Comparison of ENCODE assay signal across 9 mouse cellular contexts in the genomic region with DNA sequence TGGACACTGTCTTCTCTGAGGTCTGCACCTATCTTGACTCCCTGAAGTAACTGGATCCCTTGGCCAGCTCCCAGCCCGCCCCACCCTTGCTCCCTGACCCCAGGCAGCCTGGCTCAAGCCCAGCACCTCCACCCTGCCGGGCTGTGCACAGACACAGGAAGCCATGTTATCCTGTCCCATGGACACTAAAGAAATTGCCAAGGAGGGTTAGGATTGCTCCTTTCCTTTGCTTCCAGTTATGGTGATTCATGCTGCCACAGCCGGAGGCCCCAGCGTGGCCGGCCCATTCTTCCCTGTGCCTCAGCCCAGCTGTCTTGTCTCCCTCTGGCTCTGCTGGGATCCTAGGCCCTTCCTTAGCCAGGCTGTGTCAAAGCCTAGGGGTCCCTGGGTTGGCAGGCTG. TPM values are rescaled to one million over a fixed set of nuclear protein-coding genes. Genes with fewer than 3 reads are reported as not detected.
DNase-seq lines count a peak whose midpoint lies in the region; ATAC-seq and TF ChIP-seq lines count a peak whose summit lies in the region.
"Had no signal": no experiment of that assay in that cellular context is flagged by ENCODE, and none has a peak within 500 bp of the region (broad histone marks: within the 10 kb centered on the region; RNA-seq: fewer than 3 reads in every experiment).

No protein-coding gene starts in this region.

- DNase-seq in forebrain, embryonic 10.5 days (ENCODE audit: extremely low spot score, low spot score) = no peak
- DNase-seq in forebrain, embryonic 14.5 days (ENCODE audit: low spot score) = no peak
- DNase-seq in heart, postnatal 4 days = peak; percentile 60
- no peak for DNase-seq in lung, embryonic 14.5 days
- DNase-seq in testis, postnatal 10 days (ENCODE audit: low spot score) = no peak
- no peak for DNase-seq in midbrain, embryonic 14.5 days

- H3K27me3 ChIP-seq in forebrain, embryonic 10.5 days (ENCODE audit: poor library complexity, severe bottlenecking) = no peaks in the 10 kb centered on the region
- H3K27me3 ChIP-seq in forebrain, embryonic 14.5 days (replicated peaks; ENCODE audit: control insufficient read depth, insufficient read depth, low read length) = no peaks in the 10 kb centered on the region
- no peaks in the 10 kb centered on the region for H3K27me3 ChIP-seq in lung, embryonic 14.5 days (ENCODE audit: insufficient read depth, low read length)
- no peaks in the 10 kb centered on the region for H3K27me3 ChIP-seq in midbrain, embryonic 14.5 days (ENCODE audit: control insufficient read depth, insufficient read depth, low read length)

- no peaks in the 10 kb centered on the region for H3K9me3 ChIP-seq in forebrain, embryonic 10.5 days
- H3K9me3 ChIP-seq in forebrain, embryonic 14.5 days (replicated peaks; ENCODE audit: control insufficient read depth, low read length) = no peaks in the 10 kb centered on the region
- H3K9me3 ChIP-seq in lung, embryonic 14.5 days (ENCODE audit: low read depth, low read length) = no peaks in the 10 kb centered on the region
- H3K9me3 ChIP-seq in midbrain, embryonic 14.5 days (ENCODE audit: control insufficient read depth, low read length) = no peaks in the 10 kb centered on the region
- H3K9me3 ChIP-seq: megakaryocyte, embryonic 14.5 days had no signal

- peak overlapping the region; percentile 65 for H3K27ac ChIP-seq in forebrain, embryonic 10.5 days
- H3K27ac ChIP-seq in forebrain, embryonic 14.5 days (ENCODE audit: low read depth, low read length) = no peak overlapping the region
- peak overlapping the region; percentile 97 for H3K27ac ChIP-seq in brown adipose tissue, adult 24 weeks (replicated peaks; ENCODE audit: low read depth, low read length)
- H3K27ac ChIP-seq in lung, embryonic 14.5 days (ENCODE audit: low read depth) = peak overlapping the region; percentile 59
- no peak overlapping the region for H3K27ac ChIP-seq in midbrain, embryonic 14.5 days (replicated peaks; ENCODE audit: low read depth, low read length)

- no peak overlapping the region for H3K4me3 ChIP-seq in forebrain, embryonic 10.5 days
- H3K4me3 ChIP-seq in forebrain, embryonic 14.5 days (ENCODE audit: low read depth, low read length) = no peak overlapping the region
- H3K4me3 ChIP-seq in brown adipose tissue, adult 24 weeks (ENCODE audit: insufficient read depth, low read depth, low read length) = no peak overlapping the region
- H3K4me3 ChIP-seq in lung, embryonic 14.5 days (ENCODE audit: low read depth, low read length) = no peak overlapping the region
- no peak overlapping the region for H3K4me3 ChIP-seq in midbrain, embryonic 14.5 days (replicated peaks; ENCODE audit: low read depth, low read length)
- H3K4me3 ChIP-seq: megakaryocyte, embryonic 14.5 days had no signal

- no peak overlapping the region for H3K4me2 ChIP-seq in forebrain, embryonic 14.5 days (ENCODE audit: low read length)
- no peak overlapping the region for H3K4me2 ChIP-seq in lung, embryonic 14.5 days
- no peak overlapping the region for H3K4me2 ChIP-seq in midbrain, embryonic 14.5 days (ENCODE audit: low read length)

- WGBS in forebrain, embryonic 10.5 days = 78% methylated on average over 5 of the region's 5 CpGs
- WGBS in forebrain, embryonic 14.5 days = 76% methylated on average over 5 of the region's 5 CpGs
- WGBS in lung, embryonic 14.5 days = 61% methylated on average over 5 of the region's 5 CpGs
- 74% methylated on average over 5 of the region's 5 CpGs for WGBS in midbrain, embryonic 14.5 days

- no peaks in the 10 kb centered on the region for H3K36me3 ChIP-seq in forebrain, embryonic 10.5 days (replicated peaks)
- peaks cover 9% of the 10 kb centered on the region; the same call in 1 of the 2 replicates for H3K36me3 ChIP-seq in forebrain, embryonic 14.5 days (ENCODE audit: control insufficient read depth, insufficient read depth, low read length)
- no peaks in the 10 kb centered on the region for H3K36me3 ChIP-seq in lung, embryonic 14.5 days (ENCODE audit: insufficient read depth)
- peaks cover 10% of the 10 kb centered on the region for H3K36me3 ChIP-seq in midbrain, embryonic 14.5 days (ENCODE audit: control insufficient read depth, insufficient read depth, low read length)

- no peak for ATAC-seq in forebrain, embryonic 14.5 days
- ATAC-seq in lung, embryonic 14.5 days (ENCODE audit: insufficient read depth) = no peak
- no peak for ATAC-seq in megakaryocyte progenitor cell, adult 5-6 weeks (replicated peaks; ENCODE audit: poor library complexity)
- no peak for ATAC-seq in midbrain, embryonic 14.5 days (ENCODE audit: low FRiP score, low TSS enrichment)

- no peak for TF ChIP-seq CTCF in lung, embryonic 14.5 days (IDR thresholded peaks at IDR 0.05; ENCODE audit: low read depth)

- no peak overlapping the region for H3K9ac ChIP-seq in forebrain, embryonic 14.5 days (ENCODE audit: low read length)
- H3K9ac ChIP-seq in lung, embryonic 14.5 days = 0 out of 2 replicates have a peak overlapping the region, but pooled peaks have one; percentile 10
- no peak overlapping the region for H3K9ac ChIP-seq in midbrain, embryonic 14.5 days (replicated peaks; ENCODE audit: low read length)

- peaks cover 57% of the 10 kb centered on the region for H3K4me1 ChIP-seq in forebrain, embryonic 10.5 days
- H3K4me1 ChIP-seq in forebrain, embryonic 14.5 days (ENCODE audit: control insufficient read depth, insufficient read depth, low read length) = peaks cover 10% of the 10 kb centered on the region
- H3K4me1 ChIP-seq in brown adipose tissue, adult 24 weeks (ENCODE audit: control insufficient read depth, insufficient read depth, insufficient read length, low read length) = peaks cover 29% of the 10 kb centered on the region
- H3K4me1 ChIP-seq in lung, embryonic 14.5 days (ENCODE audit: insufficient read depth) = peaks cover 6% of the 10 kb centered on the region
- H3K4me1 ChIP-seq in midbrain, embryonic 14.5 days (ENCODE audit: control insufficient read depth, insufficient read depth, low read length) = peaks cover 13% of the 10 kb centered on the region

RNA-seq across cellular contexts. Expression of gene Ak1, which starts 12.1 kb away (rescaled TPM):
- polyA plus RNA-seq in forebrain, embryonic 10.5 days (2016; fragmentation: Nextera tagmentation; extraction: Ambion mirVana) = 17.8 and 20.2 TPM in 2 replicates
- 60.3 and 65.9 TPM in 2 replicates for polyA plus RNA-seq in forebrain, embryonic 14.5 days (2014; fragmentation: Nextera tagmentation; extraction: Ambion mirVana)
- 87.5 and 109 TPM in 2 replicates for polyA plus RNA-seq in brown adipose tissue, adult 24 weeks (2012; ENCODE audit: insufficient read depth, insufficient read length, missing spikeins)
- 100 to 1,000 TPM; 405 to 424 TPM for total RNA-seq in heart, postnatal 4 days (2021)
- 34.3 and 35.8 TPM in 2 replicates for polyA plus RNA-seq in lung, embryonic 14.5 days (2014; fragmentation: Nextera tagmentation; extraction: Ambion mirVana)
- 0.12 and 1.8 TPM in 2 replicates for total RNA-seq in megakaryocyte progenitor cell, adult 5-6 weeks (2015)
- 0.12 and 0.14 TPM in 2 replicates for total RNA-seq in megakaryocyte progenitor cell, adult 5-6 weeks (2017)
- 69.2 and 76.2 TPM in 2 replicates for polyA plus RNA-seq in midbrain, embryonic 14.5 days (2014; fragmentation: Nextera tagmentation; extraction: Ambion mirVana)

RNA-seq across cellular contexts. Expression of gene Eng, which starts 12.7 kb away (rescaled TPM):
- polyA plus RNA-seq in forebrain, embryonic 10.5 days (2016; fragmentation: Nextera tagmentation; extraction: Ambion mirVana) = 24.5 and 24.7 TPM in 2 replicates
- polyA plus RNA-seq in forebrain, embryonic 14.5 days (2014; fragmentation: Nextera tagmentation; extraction: Ambion mirVana) = 15.0 and 23.1 TPM in 2 replicates
- polyA plus RNA-seq in brown adipose tissue, adult 24 weeks (2012; ENCODE audit: insufficient read depth, insufficient read length, missing spikeins) = 22.4 and 28.7 TPM in 2 replicates
- 100 to 1,000 TPM; 149 to 162 TPM for total RNA-seq in heart, postnatal 4 days (2021)
- 91.1 and 98.5 TPM in 2 replicates for polyA plus RNA-seq in lung, embryonic 14.5 days (2014; fragmentation: Nextera tagmentation; extraction: Ambion mirVana)
- total RNA-seq in megakaryocyte progenitor cell, adult 5-6 weeks (2015) = 14.7 and 15.5 TPM in 2 replicates
- 6.9 and 8.5 TPM in 2 replicates for total RNA-seq in megakaryocyte progenitor cell, adult 5-6 weeks (2017)
- polyA plus RNA-seq in midbrain, embryonic 14.5 days (2014; fragmentation: Nextera tagmentation; extraction: Ambion mirVana) = 13.5 and 23.8 TPM in 2 replicates

RNA-seq across cellular contexts. Expression of gene St6galnac6, which starts 34.2 kb away (rescaled TPM):
- 13.3 and 13.8 TPM in 2 replicates for polyA plus RNA-seq in forebrain, embryonic 10.5 days (2016; fragmentation: Nextera tagmentation; extraction: Ambion mirVana)
- 4.7 and 5.7 TPM in 2 replicates for polyA plus RNA-seq in forebrain, embryonic 14.5 days (2014; fragmentation: Nextera tagmentation; extraction: Ambion mirVana)
- 79.5 and 87.3 TPM in 2 replicates for polyA plus RNA-seq in brown adipose tissue, adult 24 weeks (2012; ENCODE audit: insufficient read depth, insufficient read length, missing spikeins)
- 10 to 100 TPM; 77.5 to 82.7 TPM for total RNA-seq in heart, postnatal 4 days (2021)
- polyA plus RNA-seq in lung, embryonic 14.5 days (2014; fragmentation: Nextera tagmentation; extraction: Ambion mirVana) = 8.3 and 11.1 TPM in 2 replicates
- 7.9 and 9.4 TPM in 2 replicates for total RNA-seq in megakaryocyte progenitor cell, adult 5-6 weeks (2015)
- total RNA-seq in megakaryocyte progenitor cell, adult 5-6 weeks (2017) = 19.0 and 24.4 TPM in 2 replicates
- 7.6 and 10.2 TPM in 2 replicates for polyA plus RNA-seq in midbrain, embryonic 14.5 days (2014; fragmentation: Nextera tagmentation; extraction: Ambion mirVana)

RNA-seq across cellular contexts. Expression of gene St6galnac4, which starts 46.8 kb away (rescaled TPM):
- polyA plus RNA-seq in forebrain, embryonic 10.5 days (2016; fragmentation: Nextera tagmentation; extraction: Ambion mirVana) = 15.7 and 17.6 TPM in 2 replicates
- polyA plus RNA-seq in forebrain, embryonic 14.5 days (2014; fragmentation: Nextera tagmentation; extraction: Ambion mirVana) = 18.7 and 21.4 TPM in 2 replicates
- polyA plus RNA-seq in brown adipose tissue, adult 24 weeks (2012; ENCODE audit: insufficient read depth, insufficient read length, missing spikeins) = 2.4 and 3.0 TPM in 2 replicates
- total RNA-seq in heart, postnatal 4 days (2021) = 10 to 100 TPM; 31.6 to 38.6 TPM
- polyA plus RNA-seq in lung, embryonic 14.5 days (2014; fragmentation: Nextera tagmentation; extraction: Ambion mirVana) = 22.0 and 23.8 TPM in 2 replicates
- 26.2 and 33.1 TPM in 2 replicates for total RNA-seq in megakaryocyte progenitor cell, adult 5-6 weeks (2015)
- total RNA-seq in megakaryocyte progenitor cell, adult 5-6 weeks (2017) = 38.7 and 40.4 TPM in 2 replicates
- polyA plus RNA-seq in midbrain, embryonic 14.5 days (2014; fragmentation: Nextera tagmentation; extraction: Ambion mirVana) = 20.1 and 24.8 TPM in 2 replicates

RNA-seq across cellular contexts. Expression of gene 9430097D07Rik, which starts 58.2 kb away (rescaled TPM):
- 0.19 and 0.30 TPM in 2 replicates for polyA plus RNA-seq in forebrain, embryonic 10.5 days (2016; fragmentation: Nextera tagmentation; extraction: Ambion mirVana)
- 0.30 and 0.61 TPM in 2 replicates for polyA plus RNA-seq in forebrain, embryonic 14.5 days (2014; fragmentation: Nextera tagmentation; extraction: Ambion mirVana)
- not detected in 2 replicates for polyA plus RNA-seq in brown adipose tissue, adult 24 weeks (2012; ENCODE audit: insufficient read depth, insufficient read length, missing spikeins)
- not detected for total RNA-seq in heart, postnatal 4 days (2021)
- polyA plus RNA-seq in lung, embryonic 14.5 days (2014; fragmentation: Nextera tagmentation; extraction: Ambion mirVana) = 0.20 TPM in 1 of 2 replicates, not detected in the other
- not detected in 2 replicates for total RNA-seq in megakaryocyte progenitor cell, adult 5-6 weeks (2015)
- not detected in 2 replicates for total RNA-seq in megakaryocyte progenitor cell, adult 5-6 weeks (2017)
- polyA plus RNA-seq in midbrain, embryonic 14.5 days (2014; fragmentation: Nextera tagmentation; extraction: Ambion mirVana) = 0.29 and 1.3 TPM in 2 replicates

Comparison
In these comparisons a context has a peak if more than half of its experiments do, and no peak if none do; other contexts are left out.
1. H3K27ac ChIP-seq: peak in forebrain, embryonic 10.5 days (single experiment), brown adipose tissue, adult 24 weeks (single experiment) and lung, embryonic 14.5 days (single experiment); none in forebrain, embryonic 14.5 days (single experiment) and midbrain, embryonic 14.5 days (single experiment).